Mouse (Mus musculus) monocyte, adult 2 months (primary cell): Measurements from ENCODE around the gene Olfr1495.
"Not testable (repeated sequence)": the region's sequence is repeated elsewhere in the genome, so short reads cannot be mapped to it uniquely, and the experiment has no call there.

Experiments used
- DNase-seq, 2 experiments: peaks; one replicate each; pipeline ENCODE4 v3.0.0; 2022; ENCODE audit warnings: low spot score in 2 of 2, low read depth in 1 of 2

The Olfr1495 gene

DNA sequence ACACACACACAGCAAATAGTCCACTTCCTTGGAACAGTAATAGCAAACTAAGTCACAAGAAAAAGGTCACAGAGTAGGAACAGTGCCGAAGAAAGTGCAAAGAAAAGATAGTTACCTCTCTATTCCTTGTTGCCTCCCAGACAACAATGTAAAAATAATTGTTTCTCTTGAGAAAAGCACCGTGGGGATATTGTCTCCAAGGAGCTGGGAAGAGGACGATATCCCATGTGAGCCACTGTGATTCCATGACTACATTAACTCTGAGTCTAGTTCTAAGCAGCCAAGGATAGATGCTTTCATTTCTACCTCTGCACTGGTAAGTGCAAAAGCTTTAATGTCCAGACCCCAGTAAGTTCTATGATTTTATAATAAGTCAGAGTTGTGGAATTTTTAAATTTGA, at the start of gene Olfr1495:
Gene Olfr1495, plus strand, starts transcription at position 301 of the 400 bp plus-strand sequence.
- DNase-seq, result no peak

DNA sequence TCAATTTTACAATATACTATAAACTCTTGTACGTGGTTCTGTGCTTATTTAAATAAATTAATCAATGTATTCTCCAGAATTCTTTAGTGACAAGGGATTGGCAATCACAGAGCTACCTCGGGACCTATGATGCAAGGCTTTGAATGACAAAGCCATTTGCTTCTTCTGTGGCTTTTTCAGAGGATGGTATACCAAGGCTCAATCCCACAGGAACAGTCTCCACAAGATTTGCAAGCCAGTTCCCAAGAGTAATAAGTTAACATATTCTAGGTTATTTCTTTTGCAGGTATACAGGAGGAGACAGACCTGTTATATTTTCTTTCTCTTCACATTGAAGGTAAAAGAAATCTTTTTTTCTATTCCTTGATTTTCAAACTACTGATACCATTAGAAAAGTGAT, 41.4 kb upstream of the Olfr1495 start, which contains the start of gene Olfr1493-ps1:
Gene Olfr1493-ps1, plus strand, starts transcription at position 301 of the 400 bp plus-strand sequence.
- no peak for DNase-seq

DNA sequence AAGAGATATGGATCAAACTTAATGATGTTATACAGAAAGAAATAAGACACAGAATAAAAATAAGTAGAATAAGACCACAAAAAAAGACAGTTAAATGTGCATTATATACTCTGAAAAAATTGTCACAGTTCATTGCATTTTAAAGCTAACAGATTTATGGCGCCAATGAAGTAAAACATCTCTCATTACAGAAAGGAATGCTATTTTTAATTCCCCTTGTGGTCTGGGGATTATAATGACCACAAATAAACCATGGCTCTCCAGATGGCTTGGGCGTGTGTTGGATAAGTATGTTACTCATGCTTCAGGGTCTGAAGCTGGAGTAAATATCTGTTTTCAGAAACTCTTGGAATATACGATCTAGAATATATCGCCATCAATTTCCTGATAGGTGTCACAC, 25.0 kb upstream of the Olfr1495 start, which contains the start of gene Olfr1494:
Gene Olfr1494, plus strand, starts transcription at position 301 of the 400 bp plus-strand sequence.
- DNase-seq, result no peak

DNA sequence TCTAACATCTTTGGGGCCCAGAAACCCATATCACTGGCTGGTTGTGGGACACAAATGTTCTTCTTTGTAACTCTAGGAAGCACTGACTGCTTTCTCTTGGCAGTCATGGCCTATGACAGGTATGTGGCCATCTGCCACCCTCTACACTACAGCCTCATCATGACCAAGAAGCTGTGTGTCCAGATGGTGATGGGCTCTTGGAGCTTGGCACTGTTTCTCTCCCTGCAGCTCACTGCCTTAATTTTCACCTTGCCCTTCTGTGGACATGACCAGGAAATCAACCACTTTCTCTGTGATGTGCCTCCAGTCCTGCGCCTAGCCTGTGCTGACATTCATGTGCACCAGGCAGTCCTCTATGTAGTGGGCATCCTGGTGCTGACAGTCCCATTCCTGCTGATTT, 15.0 kb upstream of the Olfr1495 start:
- DNase-seq, result no peak

DNA sequence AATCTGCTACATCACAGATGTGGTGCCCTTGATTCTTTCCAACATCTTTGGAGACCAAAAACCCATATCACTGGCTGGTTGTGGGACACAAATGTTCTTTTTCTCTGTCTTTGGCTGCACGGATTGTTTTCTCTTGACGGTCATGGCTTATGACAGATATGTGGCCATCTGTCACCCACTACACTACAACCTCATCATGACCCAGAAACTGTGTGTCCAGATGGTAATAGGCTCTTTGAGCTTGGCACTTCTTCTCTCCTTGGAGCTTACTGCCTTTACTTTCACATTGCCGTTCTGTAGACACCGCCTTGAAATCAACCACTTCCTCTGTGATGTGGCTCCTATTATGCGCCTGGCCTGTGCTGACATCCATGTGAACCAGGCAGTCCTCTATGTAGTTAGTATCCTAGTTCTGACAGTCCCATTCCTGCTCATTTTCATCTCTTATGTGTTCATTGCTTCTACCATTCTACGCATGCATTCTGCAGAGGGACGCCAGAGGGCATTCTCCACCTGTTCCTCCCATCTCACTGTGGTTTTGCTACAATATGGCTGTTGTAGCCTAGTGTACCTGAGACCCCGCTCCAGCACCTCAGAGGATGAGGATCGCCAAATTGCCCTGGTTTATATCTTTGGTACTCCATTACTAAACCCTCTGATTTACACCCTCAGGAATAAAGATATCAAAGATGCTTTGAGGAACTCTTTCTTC, 4.3 kb downstream of the Olfr1495 start:
- DNase-seq, result no peak

DNA sequence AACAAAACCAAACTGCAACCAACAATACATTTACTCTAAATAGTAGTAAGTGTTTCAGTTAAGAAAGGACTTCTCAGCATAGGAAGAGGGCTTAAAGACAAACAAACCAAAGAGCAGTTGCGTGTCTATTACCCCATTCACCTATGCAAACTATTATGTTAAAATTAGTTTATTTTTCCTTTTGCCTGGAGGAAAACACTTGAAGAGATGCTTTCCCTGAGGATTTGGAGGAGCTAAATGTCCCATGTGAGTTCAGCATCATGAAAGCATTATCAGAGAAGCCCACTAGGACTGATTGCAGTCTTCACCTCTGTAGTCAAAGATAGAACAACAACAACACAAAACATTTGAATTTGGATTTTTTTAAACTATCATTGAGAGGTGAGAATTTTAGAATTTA, 13.2 kb downstream of the Olfr1495 start, which contains the start of gene Olfr1496:
Gene Olfr1496, plus strand, starts transcription at position 301 of the 400 bp plus-strand sequence.
- no peak for DNase-seq

DNA sequence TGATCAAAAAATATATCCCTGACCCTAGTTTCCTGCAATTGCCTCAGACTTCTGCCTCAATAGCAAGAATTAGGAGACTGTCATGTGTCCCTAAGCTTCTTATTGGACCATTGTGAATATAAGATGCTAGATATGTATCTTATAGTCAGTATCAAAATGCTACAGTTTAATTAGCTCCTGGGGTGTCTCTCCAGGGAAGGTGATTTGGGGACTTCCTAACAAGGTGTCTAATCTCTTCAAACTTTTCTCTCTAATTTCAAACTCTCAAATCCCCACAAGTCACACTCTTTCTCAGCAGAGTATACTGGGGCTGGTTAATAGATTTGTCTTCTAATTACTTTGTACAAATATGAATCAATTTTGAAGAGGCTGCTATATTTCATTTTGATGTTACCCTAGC, 33.7 kb downstream of the Olfr1495 start, which contains the start of gene Olfr1497:
Gene Olfr1497, minus strand, starts transcription at position 101 of the 400 bp plus-strand sequence.
- no peak for DNase-seq

DNA sequence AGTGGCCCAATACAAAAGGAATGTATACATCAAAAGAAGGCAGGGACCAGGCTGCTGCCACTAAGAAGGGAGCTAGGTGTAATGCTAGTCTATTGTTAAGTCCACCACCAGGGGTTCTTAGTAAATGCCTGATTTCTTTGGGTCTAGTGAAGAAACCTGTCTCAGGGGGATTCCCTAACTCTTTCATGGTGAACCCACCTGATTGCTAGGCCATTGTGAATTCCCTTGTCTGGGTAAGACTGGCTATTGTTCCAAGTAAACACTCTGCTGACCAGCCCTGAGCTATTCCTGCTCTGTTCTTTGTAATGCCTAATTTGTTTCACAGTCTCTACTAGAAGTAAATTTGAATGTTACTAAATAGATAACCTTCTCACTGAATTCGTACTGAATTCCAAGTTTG, 41.1 kb downstream of the Olfr1495 start:
- DNase-seq, result not testable (repeated sequence)

DNA sequence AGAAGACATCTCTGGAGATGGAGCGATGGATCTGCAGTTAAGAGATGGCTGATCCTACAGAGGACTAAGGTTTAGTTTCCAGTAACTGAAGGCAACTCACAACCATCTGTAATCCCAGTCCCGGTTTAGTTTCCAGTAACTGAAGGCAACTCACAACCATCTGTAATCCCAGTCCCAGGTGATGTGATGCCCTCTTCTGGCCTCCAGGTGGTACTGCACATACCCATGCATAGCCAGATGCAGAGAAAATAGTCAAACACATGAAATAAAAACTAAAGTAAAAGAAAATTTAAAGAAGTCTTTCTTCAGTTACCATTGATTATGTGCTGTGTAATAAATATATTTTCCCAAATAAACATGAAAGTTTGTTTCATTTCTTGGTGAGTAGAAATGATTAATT, 48.4 kb downstream of the Olfr1495 start:
- no peak for DNase-seq

DNA sequence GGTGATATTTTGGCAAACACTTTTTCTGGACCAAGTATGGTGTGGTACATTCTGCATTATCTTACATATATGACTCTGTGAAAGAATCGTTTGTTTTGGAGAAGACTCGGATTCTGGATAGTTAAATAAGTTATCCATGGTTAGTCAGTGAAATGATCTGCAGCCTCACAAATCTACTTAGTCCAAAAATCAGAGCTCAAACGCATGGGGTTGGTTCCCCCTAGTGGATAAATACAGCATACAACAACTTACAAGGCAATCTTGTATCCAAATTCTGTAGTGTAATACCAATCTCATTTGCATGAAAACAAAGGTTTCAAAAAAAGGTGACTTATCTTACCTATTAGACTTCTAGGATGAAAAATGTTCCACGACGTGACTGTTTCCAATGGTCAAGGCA, 54.4 kb downstream of the Olfr1495 start:
- DNase-seq, result no peak

DNA sequence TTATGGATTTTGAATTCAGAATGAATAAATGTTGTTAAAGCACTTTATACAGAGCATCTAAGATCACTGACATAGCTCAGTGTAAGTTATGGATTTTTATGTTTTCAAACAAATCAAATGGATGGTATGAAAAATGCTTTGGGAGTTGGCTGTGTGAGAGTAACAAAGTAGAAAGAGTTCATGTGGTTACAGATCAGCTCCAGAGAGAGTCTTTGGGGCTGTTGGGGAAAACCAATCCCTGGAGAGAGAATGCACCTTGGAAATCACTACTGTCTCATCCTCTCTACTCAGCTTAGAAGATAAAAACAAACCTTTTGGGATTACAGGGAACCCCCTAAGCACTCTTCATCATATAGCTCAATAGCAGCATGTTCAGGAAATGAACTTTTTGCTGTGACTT, 54.9 kb downstream of the Olfr1495 start, which contains the start of gene Olfr1499:
Gene Olfr1499, minus strand, starts transcription at position 101 of the 400 bp plus-strand sequence.
- no peak for DNase-seq
